Mouse (Mus musculus) kidney, postnatal 36 days (tissue): ENCODE results near the gene Ccl17.
A peak's percentile ranks its signal among the peaks of the same experiment; 100 is the strongest.

Experiments used
- DNase-seq, 2 experiments: peaks; one replicate each; pipeline ENCODE4 v3.0.0; 2021 to 2022; ENCODE audit warnings: mixed read lengths in 2 of 2

Gene Ccl17

DNA sequence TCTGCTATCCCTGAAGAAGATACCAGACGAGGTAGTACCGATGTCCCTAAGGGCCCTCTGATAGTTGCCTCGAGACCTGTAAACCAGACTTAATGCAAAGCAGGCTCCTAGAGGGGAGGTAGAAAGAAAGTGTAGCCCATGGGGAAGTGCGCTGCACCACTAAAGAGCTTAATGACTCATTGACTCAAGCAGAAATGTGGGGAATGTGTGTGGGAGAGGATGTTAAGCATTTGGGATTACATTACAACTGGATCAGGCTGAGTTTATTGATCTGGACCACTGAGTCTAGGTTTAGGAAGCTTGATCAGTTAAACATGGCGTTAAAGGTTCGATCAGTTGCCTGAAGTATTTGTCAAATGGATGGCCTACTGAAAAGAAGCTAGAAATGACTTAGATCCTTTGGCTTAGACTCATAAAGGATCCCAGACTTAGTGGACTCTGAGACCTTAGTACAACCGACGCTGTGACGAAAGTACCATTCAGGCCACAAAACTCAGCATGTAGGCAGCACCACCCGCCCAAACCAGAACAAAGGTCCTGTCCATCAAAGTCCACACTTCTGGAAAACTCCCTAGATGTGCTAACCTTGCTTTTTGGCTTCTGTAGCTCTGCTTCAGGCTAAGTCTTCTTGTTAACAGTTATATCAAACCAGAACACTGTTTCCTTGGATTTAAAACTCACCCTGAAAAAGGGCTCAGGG lies 20.8 kb upstream of the Ccl17 start:
- DNase-seq: peak; percentile 52 to 71

GRCm38 (mm10) chr8:94794368-94794767 lies 15.9 kb upstream of the Ccl17 start:
- DNase-seq: no peak

DNA sequence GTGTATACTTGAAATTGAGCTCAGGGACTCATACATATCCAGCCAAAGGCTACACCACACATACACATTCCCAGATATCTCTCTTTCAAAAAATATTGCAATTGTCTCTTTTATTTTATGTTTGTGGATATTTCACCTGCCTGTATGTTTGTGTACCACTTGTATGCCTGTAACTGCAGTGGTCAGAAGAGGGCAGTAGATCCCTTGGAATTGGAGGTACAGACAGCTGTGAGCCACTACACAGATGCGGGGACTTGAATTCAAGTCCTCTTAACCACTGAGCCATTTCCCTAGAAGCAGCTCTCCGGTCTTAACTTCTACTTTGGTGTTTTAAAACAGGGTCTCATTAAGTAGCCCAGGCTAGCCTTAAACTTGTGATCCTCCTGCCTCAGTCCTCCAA lies 15.5 kb upstream of the Ccl17 start:
- no peak for DNase-seq

GRCm38 (mm10) chr8:94800278-94800968 lies 9.8 kb upstream of the Ccl17 start:
- DNase-seq: peak in 1 of 2 experiments; percentile 50

- DNase-seq: peak; percentile 71 to 85
Measured at GRCm38 (mm10) chr8:94801293-94802095, 8.8 kb upstream of the Ccl17 start.

DNA sequence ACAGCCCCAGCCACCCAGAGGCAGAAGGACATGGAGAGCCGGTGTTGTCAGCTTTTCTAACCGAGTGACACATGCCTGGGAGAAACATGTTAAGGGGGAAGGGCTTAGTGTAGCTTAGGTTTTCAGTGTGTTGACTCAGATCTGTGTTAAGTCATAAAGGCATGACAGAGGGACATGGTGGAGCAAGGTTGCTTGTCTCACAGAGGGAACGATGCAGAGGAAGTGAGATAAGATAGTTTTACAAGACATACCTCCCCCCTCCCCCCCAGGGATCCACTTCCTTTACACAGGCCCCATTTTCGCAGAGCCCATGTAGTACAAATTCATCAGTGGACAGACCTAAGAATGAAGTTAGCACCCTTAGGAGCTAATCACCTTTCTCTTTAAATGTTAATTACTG lies 7.9 kb upstream of the Ccl17 start:
- no peak for DNase-seq

- DNase-seq: no peak
Measured at GRCm38 (mm10) chr8:94803551-94803950, 6.7 kb upstream of the Ccl17 start.

DNA sequence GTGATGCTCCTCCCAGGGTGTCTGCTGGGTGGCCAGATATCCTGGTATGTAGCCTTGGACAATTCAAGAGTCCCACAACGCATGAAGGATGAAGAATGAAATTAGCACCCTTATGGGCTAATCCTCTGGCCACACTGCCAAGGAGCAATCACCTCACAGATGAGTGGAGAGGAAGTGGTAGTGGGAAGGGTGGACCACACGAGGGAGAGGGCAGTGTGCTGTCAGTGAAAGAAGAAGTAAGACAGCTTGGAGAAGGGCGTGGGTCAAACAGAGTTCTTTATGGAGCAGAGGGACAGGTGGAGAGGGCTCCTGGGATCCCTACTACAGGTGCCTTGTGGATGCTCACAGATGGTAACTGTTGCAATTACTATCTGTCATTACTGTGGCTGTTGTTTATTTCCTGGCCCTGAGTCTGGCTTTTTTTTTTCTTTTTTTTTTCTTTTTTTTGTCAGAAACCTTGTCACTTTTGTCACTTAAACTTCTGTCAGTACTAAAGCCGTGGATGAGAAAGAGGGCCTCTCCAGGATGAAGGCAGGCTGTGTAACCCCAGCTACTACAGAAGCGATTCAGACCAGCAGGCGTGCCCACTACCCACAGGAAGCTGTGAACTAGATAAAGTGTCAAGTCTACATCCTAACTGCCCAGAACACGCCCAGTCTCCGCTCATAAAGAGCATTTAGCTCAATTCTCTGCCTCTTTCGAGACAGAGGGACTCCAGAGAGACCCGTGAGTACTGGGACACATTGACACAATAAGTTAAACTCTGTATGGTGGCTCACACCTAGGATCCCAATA lies 5.5 kb upstream of the Ccl17 start:
- DNase-seq: no peak

- no peak for DNase-seq
Measured at GRCm38 (mm10) chr8:94805811-94806210, 4.4 kb upstream of the Ccl17 start.

DNA sequence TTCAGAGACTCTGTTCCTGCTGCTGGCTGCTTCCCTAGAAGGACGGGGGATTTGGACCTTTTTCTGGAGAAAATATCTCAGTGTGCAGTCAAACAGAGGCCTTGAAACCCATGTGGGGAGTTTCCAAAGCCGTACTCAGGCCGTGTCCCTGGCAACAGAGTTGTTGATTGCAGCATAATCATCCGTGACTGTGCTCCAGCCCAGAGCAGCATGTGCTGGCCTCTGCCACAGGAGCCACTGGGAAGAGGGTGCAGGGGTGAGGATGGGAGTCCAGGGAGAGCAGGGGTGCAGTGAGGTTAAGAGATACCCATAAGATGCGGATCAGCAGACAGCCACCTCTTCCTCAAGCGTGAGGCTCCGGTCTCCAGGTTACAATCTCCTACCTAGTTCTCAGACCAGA lies 2.7 kb upstream of the Ccl17 start:
- peak in 1 of 2 experiments; percentile 60 for DNase-seq

DNA sequence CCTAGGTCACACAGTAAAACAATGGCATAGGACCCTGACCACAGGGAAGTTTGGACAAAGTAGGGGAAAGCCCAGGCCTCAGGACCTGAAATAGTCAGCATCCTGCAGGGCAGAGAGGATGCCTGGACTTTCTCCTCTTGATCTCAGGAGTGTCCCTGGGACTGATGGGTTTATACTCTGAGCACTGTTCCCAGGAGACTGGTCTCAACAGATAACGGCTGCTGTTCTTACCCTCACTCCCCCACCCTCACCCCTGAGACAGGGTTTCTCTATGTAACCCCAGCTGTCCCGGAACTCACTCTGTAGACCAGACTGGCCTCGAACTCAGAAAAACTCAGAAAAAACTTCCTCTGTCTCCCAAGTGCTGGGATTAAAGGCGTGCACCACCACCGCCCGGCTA lies 1.9 kb upstream of the Ccl17 start:
- no peak for DNase-seq

DNA sequence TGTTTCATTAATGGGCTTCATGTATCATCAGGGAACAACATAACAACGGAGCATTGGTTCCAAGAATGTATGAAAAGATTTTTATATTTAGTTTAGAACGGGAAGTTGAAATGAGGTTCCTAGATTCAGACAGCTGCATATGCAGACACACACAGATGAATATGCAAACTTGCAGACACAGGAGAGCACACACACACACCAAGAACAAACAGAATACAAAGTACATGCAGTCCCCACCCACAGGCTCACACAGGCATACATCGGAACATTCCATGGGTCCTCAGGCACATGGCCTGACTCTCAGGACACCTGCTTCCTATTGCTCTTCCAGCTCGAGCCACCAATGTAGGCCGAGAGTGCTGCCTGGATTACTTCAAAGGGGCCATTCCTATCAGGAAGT lies 602 bp downstream of the Ccl17 start:
- DNase-seq: no peak

DNA sequence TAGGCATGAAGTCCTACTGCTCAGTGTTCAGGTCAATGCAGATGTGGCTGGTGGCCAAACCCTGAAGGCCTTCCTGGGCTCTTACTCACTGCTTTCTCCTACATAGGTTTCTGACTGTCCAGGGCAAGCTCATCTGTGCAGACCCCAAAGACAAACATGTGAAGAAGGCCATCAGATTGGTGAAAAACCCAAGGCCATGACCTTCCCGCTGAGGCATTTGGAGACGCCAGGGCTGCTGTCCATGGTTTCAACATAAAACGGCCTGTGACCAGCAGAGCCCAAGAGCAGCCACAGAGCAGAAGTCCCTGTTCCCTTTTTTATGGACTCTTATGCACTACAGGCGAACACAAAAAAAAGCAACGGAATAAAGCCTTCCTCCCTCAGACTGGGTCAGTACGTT lies 1.4 kb downstream of the Ccl17 start:
- DNase-seq: no peak

DNA sequence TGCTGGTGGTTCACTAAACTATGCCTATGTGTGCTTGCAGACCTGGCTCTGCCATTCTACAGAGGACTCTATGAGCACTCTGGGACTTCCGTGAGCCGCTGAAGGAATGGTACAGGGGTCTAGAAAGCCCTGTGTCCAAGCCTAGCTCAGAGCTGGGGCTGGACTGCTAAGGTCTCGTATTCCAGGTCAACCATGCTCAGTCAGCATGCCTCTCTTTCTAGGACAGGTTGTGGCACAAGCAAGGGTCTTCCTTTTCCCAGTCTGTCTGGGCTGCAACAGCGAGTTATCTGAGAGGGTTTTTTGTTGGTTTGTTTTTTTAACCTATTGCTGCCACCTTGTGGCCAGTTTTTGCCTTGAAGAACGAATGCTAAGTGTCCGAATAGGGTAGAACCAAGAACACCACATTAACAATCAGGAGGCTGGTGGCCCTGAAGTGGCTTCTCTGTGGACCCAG lies 2.4 kb downstream of the Ccl17 start:
- peak; percentile 88 to 94 for DNase-seq

GRCm38 (mm10) chr8:94814556-94814955 lies 4.3 kb downstream of the Ccl17 start:
- DNase-seq: peak in 1 of 2 experiments; percentile 66

DNA sequence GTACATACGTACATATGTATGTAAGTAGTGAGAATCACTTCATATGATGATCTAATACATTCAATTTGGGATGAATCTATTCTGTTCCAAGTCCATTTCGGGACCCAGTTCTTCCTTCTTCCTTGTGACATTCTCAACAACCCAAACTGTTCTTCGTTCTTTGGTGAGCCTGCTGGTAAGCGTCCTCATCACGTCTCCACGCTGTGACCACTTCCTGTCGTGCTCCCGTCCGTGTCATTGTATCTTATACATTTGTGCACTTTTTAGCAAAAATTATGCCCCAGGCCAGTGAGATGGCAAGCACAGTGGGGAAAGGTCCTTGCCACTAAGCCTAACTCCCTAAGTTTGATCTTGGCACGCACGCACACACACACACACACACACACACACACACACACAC lies 7.7 kb downstream of the Ccl17 start:
- DNase-seq: no peak

GRCm38 (mm10) chr8:94819671-94820179 lies 9.5 kb downstream of the Ccl17 start:
- no peak for DNase-seq

DNA sequence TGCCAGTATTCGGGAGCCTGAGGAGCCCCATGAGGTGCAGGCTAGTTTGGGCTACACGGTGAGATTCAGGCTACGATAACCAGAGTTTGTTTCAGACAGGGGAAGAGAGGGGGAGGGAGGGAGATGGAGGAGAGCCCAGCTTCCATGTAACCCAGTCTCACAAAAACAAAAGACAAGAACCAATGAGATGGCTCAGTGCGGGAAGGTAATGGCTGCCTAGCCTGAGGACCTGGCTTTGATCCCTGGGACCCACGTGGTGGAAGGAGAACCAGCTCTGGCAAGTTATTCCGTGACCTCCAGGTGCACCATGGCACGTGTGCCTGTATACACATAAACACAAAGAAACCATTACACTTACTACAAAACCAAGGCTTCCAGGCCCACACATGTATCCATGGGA lies 10.3 kb downstream of the Ccl17 start:
- DNase-seq: peak; percentile 74

- no peak for DNase-seq
Measured at GRCm38 (mm10) chr8:94821381-94821780, 11.1 kb downstream of the Ccl17 start.

- peak; percentile 68 to 85 for DNase-seq
Measured at GRCm38 (mm10) chr8:94822637-94823560, 12.6 kb downstream of the Ccl17 start.

DNA sequence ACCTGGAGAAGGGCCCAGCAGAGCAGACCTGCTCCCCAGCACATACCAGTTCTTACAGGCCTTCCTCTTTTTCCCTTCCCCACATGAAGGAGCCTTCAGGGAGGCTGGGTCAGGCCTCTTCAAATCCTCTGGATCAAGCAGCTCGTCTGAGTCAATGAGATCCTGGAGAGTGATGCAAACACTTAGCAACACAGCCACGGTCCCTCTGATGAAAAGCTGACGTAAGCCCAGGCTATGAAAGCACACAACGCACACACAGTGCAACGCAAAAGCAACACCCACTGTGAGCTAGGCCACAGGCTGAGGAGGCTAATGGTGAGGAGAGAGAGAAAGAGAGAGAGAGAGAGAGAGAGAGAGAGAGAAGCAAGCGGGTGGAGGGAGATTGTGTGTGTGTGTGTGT lies 14.9 kb downstream of the Ccl17 start:
- DNase-seq: no peak
